Mouse (Mus musculus): ENCODE measurements around the gene Dnm1. TPM values are rescaled to one million over a fixed set of nuclear protein-coding genes. Genes with fewer than 3 reads are reported as not detected.

Gene Dnm1
- polyA plus RNA-seq, 1 experiment from 2014 or later: 4.7 TPM

DNA sequence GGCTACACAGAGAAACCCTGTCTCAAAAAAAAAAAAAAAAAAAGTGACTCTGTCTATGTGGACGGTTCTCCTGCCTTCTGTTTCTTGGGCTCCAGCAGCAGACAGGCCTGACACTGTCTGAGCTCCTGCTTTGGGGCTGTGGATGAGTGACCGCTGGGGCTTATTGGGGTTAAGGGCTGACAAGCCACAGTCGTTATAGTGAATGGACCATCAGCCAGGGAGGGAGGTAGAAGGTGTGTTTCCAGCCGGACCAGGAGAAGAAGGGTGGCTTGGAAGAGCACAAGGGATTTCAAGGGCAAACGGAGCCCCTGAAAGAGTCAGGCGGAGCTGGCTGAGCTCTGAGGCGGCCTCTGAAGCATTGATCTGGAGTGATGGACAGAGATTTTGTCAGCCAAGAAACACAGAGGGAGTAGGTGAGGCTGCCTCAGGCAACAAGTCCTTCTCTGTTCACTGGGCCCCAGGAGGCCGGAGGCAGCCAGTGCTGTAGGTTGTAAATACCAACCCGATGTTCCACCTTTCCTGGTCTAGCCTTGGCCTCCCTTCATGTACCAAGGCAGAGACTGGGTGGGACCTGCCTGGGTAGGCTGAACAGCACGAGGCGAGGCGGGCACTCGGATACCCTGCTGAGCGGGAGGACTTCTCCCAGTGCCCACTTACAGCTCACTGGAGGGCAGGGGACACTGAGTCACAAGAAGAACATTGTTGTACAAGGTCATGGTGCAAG lies 8.4 kb downstream of the Dnm1 start:
- H3K9ac ChIP-seq (ENCODE audit: low read length): no peak overlapping the region
- ATAC-seq (ENCODE audit: insufficient number of reproducible peaks, insufficient read depth, low FRiP score, low read depth): no peak
- H3K27me3 ChIP-seq (ENCODE audit: control insufficient read depth, insufficient read depth, low read length): peaks cover 15% of the 10 kb centered on the region; the same call in 1 of the 2 replicates
- no peaks in the 10 kb centered on the region for H3K36me3 ChIP-seq (ENCODE audit: control insufficient read depth, insufficient read depth, low read length)
- no peaks in the 10 kb centered on the region for H3K4me1 ChIP-seq (ENCODE audit: control insufficient read depth in 2 of 2, insufficient read depth in 2 of 2, low read length in 2 of 2)
- WGBS: 66% methylated on average over 14 of the region's 14 CpGs
- no peak overlapping the region for H3K4me3 ChIP-seq (ENCODE audit: control insufficient read depth in 1 of 2, insufficient read depth in 1 of 2, low read depth in 1 of 2, low read length in 2 of 2)
- H3K4me2 ChIP-seq (ENCODE audit: low read length): no peak overlapping the region
- no peak overlapping the region for H3K27ac ChIP-seq (replicated peaks in 1 of 2; ENCODE audit: control insufficient read depth in 1 of 2, insufficient read depth in 1 of 2, low read depth in 2 of 2, low read length in 2 of 2)
- no peaks in the 10 kb centered on the region for H3K9me3 ChIP-seq (ENCODE audit: control insufficient read depth, low read length)

DNA sequence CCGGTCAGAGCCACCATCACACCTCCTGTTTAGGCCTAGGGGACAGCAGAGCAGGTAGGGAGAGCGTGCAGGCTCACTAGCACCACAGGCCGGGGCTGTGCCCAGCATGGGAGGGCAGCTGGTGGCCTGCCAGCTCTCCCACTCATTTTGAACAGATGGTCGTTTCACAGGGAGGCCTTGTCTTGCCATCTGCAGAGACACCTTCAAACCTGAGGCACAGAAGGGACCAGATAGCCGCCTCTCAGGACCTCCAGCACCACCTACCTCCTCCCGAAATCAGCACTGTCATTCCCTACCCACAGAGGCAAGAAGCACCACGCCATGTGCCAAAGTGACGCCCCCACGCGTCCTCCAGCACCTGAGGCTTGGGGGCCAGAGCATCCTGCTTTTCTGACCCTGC lies 9.1 kb downstream of the Dnm1 start:
- H3K27me3 ChIP-seq (ENCODE audit: control insufficient read depth, insufficient read depth, low read length): peaks cover 12% of the 10 kb centered on the region
- H3K4me2 ChIP-seq (ENCODE audit: low read length): no peak overlapping the region
- no peak for ATAC-seq (ENCODE audit: insufficient number of reproducible peaks, insufficient read depth, low FRiP score, low read depth)
- no peak overlapping the region for H3K4me3 ChIP-seq (ENCODE audit: control insufficient read depth in 1 of 2, insufficient read depth in 1 of 2, low read depth in 1 of 2, low read length in 2 of 2)
- no peak overlapping the region for H3K9ac ChIP-seq (ENCODE audit: low read length)
- H3K4me1 ChIP-seq (ENCODE audit: control insufficient read depth in 2 of 2, insufficient read depth in 2 of 2, low read length in 2 of 2): no peaks in the 10 kb centered on the region
- H3K27ac ChIP-seq (replicated peaks in 1 of 2; ENCODE audit: control insufficient read depth in 1 of 2, insufficient read depth in 1 of 2, low read depth in 2 of 2, low read length in 2 of 2): no peak overlapping the region
- no peaks in the 10 kb centered on the region for H3K9me3 ChIP-seq (ENCODE audit: control insufficient read depth, low read length)
- H3K36me3 ChIP-seq (ENCODE audit: control insufficient read depth, insufficient read depth, low read length): no peaks in the 10 kb centered on the region
- WGBS: 68% methylated on average over 10 of the region's 10 CpGs

GRCm38 (mm10) chr2:32343351-32343671 lies 9.8 kb downstream of the Dnm1 start:
- peaks cover 10% of the 10 kb centered on the region for H3K27me3 ChIP-seq (ENCODE audit: control insufficient read depth, insufficient read depth, low read length)
- no peaks in the 10 kb centered on the region for H3K4me1 ChIP-seq (ENCODE audit: control insufficient read depth in 2 of 2, insufficient read depth in 2 of 2, low read length in 2 of 2)
- H3K36me3 ChIP-seq (ENCODE audit: control insufficient read depth, insufficient read depth, low read length): no peaks in the 10 kb centered on the region
- no peak overlapping the region for H3K9ac ChIP-seq (ENCODE audit: low read length)
- H3K4me2 ChIP-seq (ENCODE audit: low read length): no peak overlapping the region
- no peak for ATAC-seq (ENCODE audit: insufficient number of reproducible peaks, insufficient read depth, low FRiP score, low read depth)
- WGBS: 91% methylated on average over 2 of the region's 2 CpGs
- no peak overlapping the region for H3K4me3 ChIP-seq (ENCODE audit: control insufficient read depth in 1 of 2, insufficient read depth in 1 of 2, low read depth in 1 of 2, low read length in 2 of 2)
- no peak overlapping the region for H3K27ac ChIP-seq (replicated peaks in 1 of 2; ENCODE audit: control insufficient read depth in 1 of 2, insufficient read depth in 1 of 2, low read depth in 2 of 2, low read length in 2 of 2)
- H3K9me3 ChIP-seq (ENCODE audit: control insufficient read depth, low read length): no peaks in the 10 kb centered on the region

DNA sequence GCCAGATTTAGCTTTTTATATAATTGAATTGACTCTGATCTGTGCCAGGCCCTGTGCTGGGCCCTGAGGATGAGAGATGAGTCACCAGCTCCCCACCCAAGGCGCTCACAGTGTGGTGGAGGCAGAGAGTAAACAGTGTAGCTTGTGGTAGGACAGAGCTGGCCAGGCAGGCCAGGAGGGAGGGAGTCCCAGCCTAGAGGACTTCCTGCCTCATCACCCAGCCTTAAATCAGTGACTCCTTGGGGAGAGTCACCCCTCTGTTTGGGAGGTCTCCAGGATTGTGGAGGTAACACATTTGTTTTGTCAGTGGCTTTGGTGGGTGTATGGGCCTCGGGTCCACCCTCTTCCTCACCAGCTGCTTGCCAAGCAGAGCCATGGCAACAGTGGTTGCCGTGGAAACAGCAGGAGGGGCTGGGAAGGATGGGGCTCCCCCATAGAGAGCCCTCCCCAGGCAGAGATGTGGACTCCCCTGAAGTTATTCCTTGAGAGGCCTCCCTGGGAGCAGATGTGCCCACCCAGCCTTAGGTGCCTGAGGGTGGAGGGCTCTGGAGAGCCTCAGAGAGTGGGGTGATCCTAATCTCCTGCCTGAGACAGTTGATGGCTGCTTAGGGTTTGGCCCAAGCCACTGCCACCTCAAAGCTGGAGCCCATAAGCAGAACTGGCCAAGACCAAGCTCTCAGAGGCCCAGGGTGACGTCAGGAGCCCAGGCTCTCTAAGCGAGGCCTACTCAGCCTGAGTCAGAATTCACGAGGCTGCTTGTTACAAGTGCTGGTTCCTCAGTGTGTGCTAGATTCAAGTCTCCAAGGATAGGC lies 10.4 kb downstream of the Dnm1 start:
- no peak overlapping the region for H3K4me3 ChIP-seq (ENCODE audit: control insufficient read depth in 1 of 2, insufficient read depth in 1 of 2, low read depth in 1 of 2, low read length in 2 of 2)
- no peak overlapping the region for H3K27ac ChIP-seq (replicated peaks in 1 of 2; ENCODE audit: control insufficient read depth in 1 of 2, insufficient read depth in 1 of 2, low read depth in 2 of 2, low read length in 2 of 2)
- H3K27me3 ChIP-seq (ENCODE audit: control insufficient read depth, insufficient read depth, low read length): peaks cover 5% of the 10 kb centered on the region
- H3K4me1 ChIP-seq (ENCODE audit: control insufficient read depth in 2 of 2, insufficient read depth in 2 of 2, low read length in 2 of 2): no peaks in the 10 kb centered on the region
- no peak overlapping the region for H3K4me2 ChIP-seq (ENCODE audit: low read length)
- no peaks in the 10 kb centered on the region for H3K9me3 ChIP-seq (ENCODE audit: control insufficient read depth, low read length)
- H3K36me3 ChIP-seq (ENCODE audit: control insufficient read depth, insufficient read depth, low read length): no peaks in the 10 kb centered on the region
- WGBS: 76% methylated on average over 6 of the region's 6 CpGs
- no peak overlapping the region for H3K9ac ChIP-seq (ENCODE audit: low read length)
- no peak for ATAC-seq (ENCODE audit: insufficient number of reproducible peaks, insufficient read depth, low FRiP score, low read depth)

DNA sequence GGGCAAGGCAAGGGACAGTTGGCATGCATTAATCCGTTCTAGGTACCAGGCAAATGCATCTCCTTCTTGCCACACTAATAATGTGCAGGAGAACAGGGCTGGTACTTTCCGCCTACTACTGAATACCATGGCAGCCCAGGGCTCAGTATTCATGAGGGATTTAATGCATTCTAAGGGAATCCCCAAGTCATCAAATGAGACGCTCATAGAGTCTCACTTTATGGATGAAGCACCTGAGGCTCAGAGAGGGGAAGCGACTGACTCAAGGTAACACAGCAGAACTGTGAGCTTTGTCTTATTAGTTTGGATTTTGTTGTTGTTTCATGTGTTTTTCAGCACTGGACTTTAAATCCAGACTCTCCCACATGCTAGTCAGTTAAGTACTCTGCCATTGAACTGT lies 11.1 kb downstream of the Dnm1 start:
- no peaks in the 10 kb centered on the region for H3K4me1 ChIP-seq (ENCODE audit: control insufficient read depth in 2 of 2, insufficient read depth in 2 of 2, low read length in 2 of 2)
- no peaks in the 10 kb centered on the region for H3K9me3 ChIP-seq (ENCODE audit: control insufficient read depth, low read length)
- ATAC-seq (ENCODE audit: insufficient number of reproducible peaks, insufficient read depth, low FRiP score, low read depth): no peak
- H3K4me3 ChIP-seq (ENCODE audit: control insufficient read depth in 1 of 2, insufficient read depth in 1 of 2, low read depth in 1 of 2, low read length in 2 of 2): no peak overlapping the region
- peaks cover 6% of the 10 kb centered on the region; the same call in 1 of the 2 replicates for H3K27me3 ChIP-seq (ENCODE audit: control insufficient read depth, insufficient read depth, low read length)
- no peak overlapping the region for H3K9ac ChIP-seq (ENCODE audit: low read length)
- 87% methylated on average over 4 of the region's 4 CpGs for WGBS
- no peak overlapping the region for H3K4me2 ChIP-seq (ENCODE audit: low read length)
- no peak overlapping the region for H3K27ac ChIP-seq (replicated peaks in 1 of 2; ENCODE audit: control insufficient read depth in 1 of 2, insufficient read depth in 1 of 2, low read depth in 2 of 2, low read length in 2 of 2)
- H3K36me3 ChIP-seq (ENCODE audit: control insufficient read depth, insufficient read depth, low read length): no peaks in the 10 kb centered on the region

- 77% methylated on average over 4 of the region's 4 CpGs for WGBS
- Histone ChIP-seq H3K27me3 (ENCODE audit: control insufficient read depth, insufficient read depth, low read length) (peaks cover 6% of the 10 kb centered on the region; the same call in 1 of the 2 replicates), H3K27ac (replicated peaks in 1 of 2; ENCODE audit: control insufficient read depth in 1 of 2, insufficient read depth in 1 of 2, low read depth in 2 of 2, low read length in 2 of 2) (no peak overlapping the region), H3K4me1 (ENCODE audit: control insufficient read depth in 2 of 2, insufficient read depth in 2 of 2, low read length in 2 of 2) (no peaks in the 10 kb centered on the region), H3K9me3 (ENCODE audit: control insufficient read depth, low read length) (no peaks in the 10 kb centered on the region), H3K4me2 (ENCODE audit: low read length) (no peak overlapping the region), H3K9ac (ENCODE audit: low read length) (no peak overlapping the region), H3K36me3 (ENCODE audit: control insufficient read depth, insufficient read depth, low read length) (no peaks in the 10 kb centered on the region), H3K4me3 (ENCODE audit: control insufficient read depth in 1 of 2, insufficient read depth in 1 of 2, low read depth in 1 of 2, low read length in 2 of 2) (no peak overlapping the region)
- no peak for ATAC-seq (ENCODE audit: insufficient number of reproducible peaks, insufficient read depth, low FRiP score, low read depth)
These were observed 11.6 kb downstream of the Dnm1 start for GRCm38 (mm10) chr2:32341634-32341939.

DNA sequence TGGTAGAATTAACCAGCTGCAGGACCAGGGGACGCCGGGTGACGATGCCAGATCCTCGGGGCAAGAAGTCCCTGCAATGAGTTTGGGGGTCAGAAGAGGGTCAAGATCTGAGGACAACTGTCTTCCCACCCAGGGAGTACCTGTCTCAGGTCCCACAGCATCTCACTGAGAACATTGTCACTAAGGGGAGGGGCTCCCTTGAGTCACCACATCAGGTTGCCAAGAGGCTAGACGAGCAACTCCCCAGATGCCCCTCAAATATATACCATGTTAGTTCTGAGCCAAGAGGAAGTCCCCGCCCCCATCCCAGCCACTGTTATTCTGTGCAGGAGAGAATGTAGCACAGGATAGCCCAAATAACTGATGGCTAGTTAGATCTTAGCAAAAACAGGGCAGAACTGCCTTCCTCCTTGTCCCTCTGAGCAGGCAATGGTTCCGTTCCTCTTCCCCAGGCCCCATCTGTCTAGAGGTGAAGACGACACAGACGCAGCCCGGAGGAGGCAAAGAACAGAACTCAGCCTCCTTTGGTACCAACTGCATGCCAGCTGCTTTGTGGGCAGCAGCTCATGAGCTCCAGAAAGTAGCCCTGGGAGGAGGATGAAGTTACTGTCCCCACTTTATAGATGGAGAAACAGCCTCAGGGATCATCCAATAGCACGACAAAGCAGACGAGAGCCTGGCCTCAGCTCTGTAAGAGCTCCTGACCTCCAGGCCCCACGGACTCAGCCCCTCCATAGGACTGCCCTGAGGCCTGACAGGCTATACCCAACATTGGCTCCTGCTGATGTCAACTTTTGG lies 12.1 kb downstream of the Dnm1 start:
- 73% methylated on average over 13 of the region's 13 CpGs for WGBS
- no peak for ATAC-seq (ENCODE audit: insufficient number of reproducible peaks, insufficient read depth, low FRiP score, low read depth)
- Histone ChIP-seq H3K4me2 (ENCODE audit: low read length) (no peak overlapping the region), H3K36me3 (ENCODE audit: control insufficient read depth, insufficient read depth, low read length) (no peaks in the 10 kb centered on the region), H3K4me1 (ENCODE audit: control insufficient read depth in 2 of 2, insufficient read depth in 2 of 2, low read length in 2 of 2) (no peaks in the 10 kb centered on the region), H3K4me3 (ENCODE audit: control insufficient read depth in 1 of 2, insufficient read depth in 1 of 2, low read depth in 1 of 2, low read length in 2 of 2) (no peak overlapping the region), H3K9me3 (ENCODE audit: control insufficient read depth, low read length) (no peaks in the 10 kb centered on the region), H3K9ac (ENCODE audit: low read length) (no peak overlapping the region), H3K27ac (replicated peaks in 1 of 2; ENCODE audit: control insufficient read depth in 1 of 2, insufficient read depth in 1 of 2, low read depth in 2 of 2, low read length in 2 of 2) (no peak overlapping the region), H3K27me3 (ENCODE audit: control insufficient read depth, insufficient read depth, low read length) (peaks cover 6% of the 10 kb centered on the region; the same call in 1 of the 2 replicates)

Measured in heart, embryonic 14.5 days (tissue).